In the genomic region with DNA sequence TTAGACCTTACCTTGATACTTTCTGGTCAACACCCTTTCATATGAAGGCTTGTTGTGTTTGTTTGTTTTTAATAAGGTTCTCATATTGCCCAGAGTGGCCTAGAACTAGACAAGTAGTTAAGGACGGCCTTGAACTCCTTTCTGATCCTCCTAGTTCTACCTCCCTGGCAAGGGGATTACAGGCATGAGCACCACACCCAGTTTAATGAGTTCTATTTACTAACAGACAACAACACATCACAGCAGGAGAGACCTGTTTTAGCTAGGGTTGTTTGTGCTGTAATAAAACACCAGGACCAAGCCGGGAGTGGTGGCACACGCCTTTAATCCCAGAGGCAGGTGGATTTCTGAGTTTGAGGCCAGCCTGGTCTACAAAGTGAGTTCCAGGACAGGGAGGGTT, we compare ENCODE assay signal across 33 mouse cellular contexts. TPM values are rescaled to one million over a fixed set of nuclear protein-coding genes. Genes with fewer than 3 reads are reported as not detected.
A peak's percentile ranks its signal among the peaks of the same experiment; 100 is the strongest.
DNase-seq lines count a peak whose midpoint lies in the region; ATAC-seq and TF ChIP-seq lines count a peak whose summit lies in the region.
"Had no signal": no experiment of that assay in that cellular context is flagged by ENCODE, and none has a peak within 500 bp of the region (broad histone marks: within the 10 kb centered on the region; RNA-seq: fewer than 3 reads in every experiment).

No protein-coding gene starts in this region.

- ATAC-seq in liver, postnatal 0 days = no peak
- ATAC-seq in hindbrain, postnatal 0 days = no peak
- ATAC-seq: CD4-positive, CD25-positive, alpha-beta regulatory T cell, adult 4 months; forebrain, embryonic 13.5 days; hindbrain, embryonic 16.5 days; intestine, embryonic 16.5 days had no signal

- no peaks in the 10 kb centered on the region for H3K79me2 ChIP-seq in heart, adult 2 months (replicated peaks; ENCODE audit: control insufficient read depth, insufficient read depth, low read length)

- H3K9ac ChIP-seq in heart, adult 2 months (ENCODE audit: low read depth, low read length) = no peak overlapping the region
- H3K9ac ChIP-seq in liver, postnatal 0 days (replicated peaks) = no peak overlapping the region
- no peak overlapping the region for H3K9ac ChIP-seq in hindbrain, postnatal 0 days (replicated peaks; ENCODE audit: low read length)
- H3K9ac ChIP-seq: embryonic facial prominence, embryonic 13.5 days; forebrain, embryonic 13.5 days; heart, embryonic 12.5 days; limb, embryonic 15.5 days; stomach, embryonic 15.5 days had no signal

- intact Hi-C loops in heart, adult 2 months (cut with DNase I) = no loop called here

- WGBS in heart, embryonic 10.5 days = 72% methylated on average over 3 of the region's 3 CpGs
- 92% methylated on average over 3 of the region's 3 CpGs for WGBS in heart, adult 2 months
- 68% methylated on average over 3 of the region's 3 CpGs for WGBS in liver, postnatal 0 days (ENCODE audit: insufficient replicate concordance)
- 83% methylated on average over 3 of the region's 3 CpGs for WGBS in hindbrain, postnatal 0 days

- no peak for TF ChIP-seq EP300 in heart, adult 2 months (IDR thresholded peaks at IDR 0.05; ENCODE audit: insufficient read depth, low read depth, low read length)
- no peak for TF ChIP-seq EP300 in liver, postnatal 0 days (IDR thresholded peaks at IDR 0.05; ENCODE audit: low read depth)

- TF ChIP-seq POLR2A in heart, adult 2 months (IDR thresholded peaks at IDR 0.05; ENCODE audit: insufficient read depth, low read depth, low read length) = no peak

- TF ChIP-seq CTCF in heart, adult 2 months (IDR thresholded peaks at IDR 0.05) = no peak
- TF ChIP-seq CTCF in liver, postnatal 0 days (IDR thresholded peaks at IDR 0.05; ENCODE audit: low read depth) = no peak
- no peak for TF ChIP-seq CTCF in hindbrain, postnatal 0 days (IDR thresholded peaks at IDR 0.05; ENCODE audit: low read depth)

- peaks cover 34% of the 10 kb centered on the region; the same call in 1 of the 2 replicates for H3K4me1 ChIP-seq in heart, embryonic 10.5 days
- peaks cover 3% of the 10 kb centered on the region; the same call in 1 of the 2 replicates for H3K4me1 ChIP-seq in heart, adult 2 months (ENCODE audit: control insufficient read depth, insufficient read depth, low read length)
- peaks cover 31% of the 10 kb centered on the region for H3K4me1 ChIP-seq in liver, postnatal 0 days (ENCODE audit: insufficient read depth)
- no peaks in the 10 kb centered on the region for H3K4me1 ChIP-seq in hindbrain, postnatal 0 days (ENCODE audit: insufficient read depth, low read length)

- H3K4me3 ChIP-seq in heart, embryonic 10.5 days = no peak overlapping the region
- no peak overlapping the region for H3K4me3 ChIP-seq in heart, adult 2 months
- no peak overlapping the region for H3K4me3 ChIP-seq in liver, postnatal 0 days (ENCODE audit: low read depth, low read length)
- no peak overlapping the region for H3K4me3 ChIP-seq in hindbrain, postnatal 0 days (ENCODE audit: low read length)
- H3K4me3 ChIP-seq: embryonic facial prominence, embryonic 13.5 days; forebrain, embryonic 13.5 days; gastrocnemius, adult 2 months; heart, embryonic 12.5 days; hindbrain, embryonic 10.5 days; limb, embryonic 15.5 days; midbrain, embryonic 10.5 days; stomach, embryonic 15.5 days had no signal

- no peaks in the 10 kb centered on the region for H3K9me3 ChIP-seq in heart, embryonic 10.5 days
- H3K9me3 ChIP-seq in liver, postnatal 0 days (ENCODE audit: low read length) = no peaks in the 10 kb centered on the region
- H3K9me3 ChIP-seq in hindbrain, postnatal 0 days (ENCODE audit: low read length) = no peaks in the 10 kb centered on the region
- H3K9me3 ChIP-seq: embryonic facial prominence, embryonic 13.5 days; forebrain, embryonic 13.5 days; heart, embryonic 12.5 days; hindbrain, embryonic 10.5 days; limb, embryonic 15.5 days; midbrain, embryonic 10.5 days; stomach, embryonic 15.5 days had no signal

- 0 out of 2 replicates have a peak, but pooled peaks cover 6% of the 10 kb centered on the region for H3K27me3 ChIP-seq in heart, embryonic 10.5 days (ENCODE audit: insufficient read depth, poor library complexity, severe bottlenecking)
- no peaks in the 10 kb centered on the region; the same call in 1 of the 2 replicates for H3K27me3 ChIP-seq in heart, adult 2 months (ENCODE audit: control insufficient read depth, insufficient read depth, low read length)
- peaks cover 12% of the 10 kb centered on the region; the same call in 1 of the 2 replicates for H3K27me3 ChIP-seq in liver, postnatal 0 days (ENCODE audit: insufficient read depth, low read length)
- no peaks in the 10 kb centered on the region for H3K27me3 ChIP-seq in hindbrain, postnatal 0 days (ENCODE audit: insufficient read depth, low read length)
- H3K27me3 ChIP-seq: heart, embryonic 12.5 days; limb, embryonic 15.5 days had no signal

- no peak for DNase-seq in heart, embryonic 10.5 days (ENCODE audit: low spot score)
- DNase-seq in heart, adult 2 months = no peak
- peak; percentile 94 for DNase-seq in ES-CJ7 (ENCODE audit: low read depth, low spot score)
- DNase-seq in c-Kit-positive CD71-positive TER-119-positive erythroid progenitor cells, embryonic 14.5 days (ENCODE audit: low spot score) = peak; percentile 20
- DNase-seq in liver, postnatal 0 days = no peak
- no peak for DNase-seq in left cerebral cortex, adult 11 months (ENCODE audit: low spot score)
- DNase-seq in hindbrain, postnatal 0 days (ENCODE audit: low spot score) = no peak
- DNase-seq: adrenal gland, postnatal 25 days; cerebellum, adult 11 months; cerebellum, postnatal 10 days; gastrocnemius, adult 2 months; heart, postnatal 10 days; kidney, postnatal 25 days; lung, postnatal 4 days; right cerebral cortex, adult 18-20 months; right cerebral cortex, postnatal 4 days; thymus, adult 2 months; thymus, postnatal 4 days had no signal

- H3K27ac ChIP-seq in heart, embryonic 10.5 days = peak overlapping the region; percentile 86; the same call in 1 of the 2 replicates
- H3K27ac ChIP-seq in heart, adult 2 months = no peak overlapping the region
- H3K27ac ChIP-seq in liver, postnatal 0 days (ENCODE audit: low read depth) = peak overlapping the region; percentile 63
- no peak overlapping the region for H3K27ac ChIP-seq in hindbrain, postnatal 0 days
- H3K27ac ChIP-seq: embryonic facial prominence, embryonic 13.5 days; forebrain, embryonic 13.5 days; gastrocnemius, adult 2 months; hindbrain, embryonic 10.5 days; stomach, embryonic 15.5 days had no signal

- 0 out of 2 replicates have a peak overlapping the region, but pooled peaks have one; percentile 81 for H3K4me2 ChIP-seq in liver, postnatal 0 days (ENCODE audit: low read depth, low read length)
- H3K4me2 ChIP-seq in hindbrain, postnatal 0 days (ENCODE audit: low read depth, low read length) = no peak overlapping the region
- H3K4me2 ChIP-seq: embryonic facial prominence, embryonic 13.5 days; forebrain, embryonic 13.5 days; heart, embryonic 12.5 days; limb, embryonic 15.5 days; stomach, embryonic 15.5 days had no signal

- no peaks in the 10 kb centered on the region for H3K36me3 ChIP-seq in heart, embryonic 10.5 days
- no peaks in the 10 kb centered on the region for H3K36me3 ChIP-seq in heart, adult 2 months (ENCODE audit: control insufficient read depth, insufficient read depth, low read length)
- H3K36me3 ChIP-seq in liver, postnatal 0 days (replicated peaks; ENCODE audit: insufficient read depth, low read length) = no peaks in the 10 kb centered on the region
- no peaks in the 10 kb centered on the region for H3K36me3 ChIP-seq in hindbrain, postnatal 0 days (ENCODE audit: insufficient read depth, low read length)
- H3K36me3 ChIP-seq: embryonic facial prominence, embryonic 13.5 days; heart, embryonic 12.5 days; hindbrain, embryonic 10.5 days; limb, embryonic 15.5 days; midbrain, embryonic 10.5 days; stomach, embryonic 15.5 days had no signal

RNA-seq across cellular contexts. Expression of a gene that starts 39.0 kb away (rescaled TPM):
- 55.8 and 85.3 TPM in 2 replicates for polyA plus RNA-seq in heart, embryonic 10.5 days (2016; fragmentation: Nextera tagmentation; extraction: Ambion mirVana)
- 1 to 10 TPM; 1.6 to 4.7 TPM for total RNA-seq in heart, adult 2 months (2021)
- polyA plus RNA-seq in heart, adult 2 months (2012; rRNA removed) = 3.0 and 3.3 TPM in 2 replicates
- polyA plus RNA-seq in liver, postnatal 0 days (2015; fragmentation: Nextera tagmentation; extraction: Ambion mirVana) = 7.3 and 8.5 TPM in 2 replicates
- 108 and 129 TPM in 2 replicates for total RNA-seq in hindbrain, postnatal 0 days (2014; rRNA removed)
- polyA plus RNA-seq in hindbrain, postnatal 0 days (2015; fragmentation: Nextera tagmentation; extraction: Ambion mirVana) = 48.9 and 49.7 TPM in 2 replicates

RNA-seq across cellular contexts. Expression of a gene that starts 55.2 kb away (rescaled TPM):
- 0.20 and 0.57 TPM in 2 replicates for polyA plus RNA-seq in heart, embryonic 10.5 days (2016; fragmentation: Nextera tagmentation; extraction: Ambion mirVana)
- not detected for total RNA-seq in heart, adult 2 months (2021)
- polyA plus RNA-seq in heart, adult 2 months (2012; rRNA removed) = not detected in 2 replicates
- not detected in 2 replicates for polyA plus RNA-seq in liver, postnatal 0 days (2015; fragmentation: Nextera tagmentation; extraction: Ambion mirVana)
- not detected in 2 replicates for total RNA-seq in hindbrain, postnatal 0 days (2014; rRNA removed)
- polyA plus RNA-seq in hindbrain, postnatal 0 days (2015; fragmentation: Nextera tagmentation; extraction: Ambion mirVana) = 0.15 and 0.16 TPM in 2 replicates
- total RNA-seq: adrenal gland, postnatal 25 days; gastrocnemius, adult 2 months; gastrocnemius, postnatal 4 days; heart, postnatal 10 days; layer of hippocampus, adult 2 months; layer of hippocampus, postnatal 25 days had no signal
- polyA plus RNA-seq: erythroblast, embryonic 14.5 days; kidney, embryonic 14.5 days had no signal

RNA-seq across cellular contexts. Expression of a gene that starts 57.2 kb away (rescaled TPM):
- 4.8 and 4.9 TPM in 2 replicates for polyA plus RNA-seq in heart, embryonic 10.5 days (2016; fragmentation: Nextera tagmentation; extraction: Ambion mirVana)
- 10 to 100 TPM; 35.2 to 36.3 TPM for total RNA-seq in heart, adult 2 months (2021)
- 19.8 and 20.7 TPM in 2 replicates for polyA plus RNA-seq in heart, adult 2 months (2012; rRNA removed)
- 1.0 and 1.2 TPM in 2 replicates for polyA plus RNA-seq in liver, postnatal 0 days (2015; fragmentation: Nextera tagmentation; extraction: Ambion mirVana)
- 20.1 and 32.5 TPM in 2 replicates for total RNA-seq in hindbrain, postnatal 0 days (2014; rRNA removed)
- polyA plus RNA-seq in hindbrain, postnatal 0 days (2015; fragmentation: Nextera tagmentation; extraction: Ambion mirVana) = 5.9 and 6.9 TPM in 2 replicates

Comparison
In these comparisons a context has a peak if more than half of its experiments do, and no peak if none do; other contexts are left out.
1. H3K27ac ChIP-seq: peak in heart, embryonic 10.5 days (single experiment) and liver, postnatal 0 days (single experiment); none in heart, adult 2 months (single experiment) and hindbrain, postnatal 0 days (single experiment).
2. DNase-seq: peak in ES-CJ7 (single experiment) and c-Kit-positive CD71-positive TER-119-positive erythroid progenitor cells, embryonic 14.5 days (single experiment); none in heart, embryonic 10.5 days (single experiment), heart, adult 2 months (0 of 2), liver, postnatal 0 days (single experiment), left cerebral cortex, adult 11 months (single experiment) and hindbrain, postnatal 0 days (single experiment).